Mouse (Mus musculus) spleen, adult 2 months (tissue): ENCODE data around the gene Maco1.
"Not testable (repeated sequence)": the region's sequence is repeated elsewhere in the genome, so short reads cannot be mapped to it uniquely, and the experiment has no call there.

ENCODE experiments used
- CTCF ChIP-seq: fragments of 200-500 bp; IDR thresholded peaks from 2 replicates; pipeline ENCODE4 v1.5.1; 2011; ENCODE audit warnings: mild to moderate bottlenecking, inconsistent platforms; ENCODE audit not compliant: insufficient read depth, insufficient read length, insufficient replicate concordance; ENCODE audit errors: extremely low read depth
- POLR2A ChIP-seq: fragments of 200-500 bp; IDR thresholded peaks from 2 replicates; pipeline ENCODE4 v1.6.1; 2011; ENCODE audit warnings: low read depth, low read length, inconsistent platforms

GRCm38 (mm10) chr4:134825864-134826263, 27.3 kb downstream of the Maco1 start:
- not testable (repeated sequence) for TF ChIP-seq POLR2A, CTCF
